Mouse (Mus musculus) ES-Bruce4 (cell line): ENCODE data around the gene Suds3. TPM values are rescaled to one million over a fixed set of nuclear protein-coding genes. Genes with fewer than 3 reads are reported as not detected.

ENCODE experiments used
- H3K27ac ChIP-seq: 2 replicates; pipeline ENCODE4 v1.5.1; 2012; ENCODE audit warnings: low read length, inconsistent platforms; ENCODE audit not compliant: insufficient read depth
- H3K27me3 ChIP-seq: 2 replicates; pipeline ENCODE4 v1.6.1; 2012; ENCODE audit warnings: mild to moderate bottlenecking, low read length, inconsistent platforms; ENCODE audit not compliant: control insufficient read depth, poor library complexity, insufficient read depth, severe bottlenecking
- H3K36me3 ChIP-seq: 2 replicates; pipeline ENCODE4 v1.6.1; 2012; ENCODE audit warnings: inconsistent platforms, mild to moderate bottlenecking, low read length, moderate library complexity; ENCODE audit not compliant: control insufficient read depth, poor library complexity, insufficient read depth, severe bottlenecking
- H3K4me1 ChIP-seq: one replicate; pipeline ENCODE4 v1.8.1; 2011; ENCODE audit warnings: low read length; ENCODE audit not compliant: control insufficient read depth, insufficient read depth
- H3K4me3 ChIP-seq: 2 replicates; pipeline ENCODE4 v1.5.1; 2011; ENCODE audit warnings: low read depth, mild to moderate bottlenecking, low read length
- H3K9ac ChIP-seq: 2 replicates; pipeline ENCODE4 v1.6.1; 2012; ENCODE audit warnings: low read depth, mild to moderate bottlenecking, inconsistent platforms; ENCODE audit not compliant: poor library complexity, severe bottlenecking
- H3K9me3 ChIP-seq: replicated peaks from 2 replicates; pipeline ENCODE4 v1.6.1; 2012; ENCODE audit warnings: mild to moderate bottlenecking, low read length, inconsistent platforms; ENCODE audit not compliant: control insufficient read depth, poor library complexity, insufficient read depth, severe bottlenecking
- CTCF ChIP-seq: IDR thresholded peaks from one replicate; pipeline ENCODE4 v1.8.1; 2011; ENCODE audit warnings: low read depth, low read length
- EP300 ChIP-seq: IDR thresholded peaks from 2 replicates; pipeline ENCODE4 v1.6.1; 2011; ENCODE audit warnings: low read depth, low read length; ENCODE audit not compliant: insufficient read depth
- POLR2A ChIP-seq: IDR thresholded peaks from one replicate; pipeline ENCODE4 v1.8.1; 2011; ENCODE audit warnings: low read length; ENCODE audit not compliant: insufficient read depth
- polyA plus RNA-seq: library from polyadenylated mRNA; stranded (reverse); fragments of >200 nt; gene quantifications from 2 replicates; pipeline ENCODE4 v1.2.4, GENCODE M21; 2011; ENCODE audit warnings: low read depth; ENCODE audit not compliant: missing spikeins, insufficient read depth, insufficient read length

The Suds3 gene
- polyA plus RNA-seq, 1 experiment = 76.5 TPM

GRCm38 (mm10) chr5:117137594-117137993, 21.7 kb upstream of the Suds3 start:
- TF ChIP-seq CTCF (no peak), POLR2A (no peak), EP300 (no peak)
- Histone ChIP-seq H3K4me1 (no peaks in the 10 kb centered on the region), H3K27ac (no peak overlapping the region), H3K9ac (no peak overlapping the region), H3K36me3 (no peaks in the 10 kb centered on the region), H3K4me3 (no peak overlapping the region), H3K27me3 (no peaks in the 10 kb centered on the region), H3K9me3 (no peaks in the 10 kb centered on the region)

- H3K9me3 ChIP-seq = no peaks in the 10 kb centered on the region
- no peaks in the 10 kb centered on the region for H3K36me3 ChIP-seq
- H3K27me3 ChIP-seq = no peaks in the 10 kb centered on the region
- no peak overlapping the region for H3K27ac ChIP-seq
- TF ChIP-seq CTCF = no peak
- no peak for TF ChIP-seq POLR2A
- no peak for TF ChIP-seq EP300
- no peak overlapping the region for H3K9ac ChIP-seq
- no peaks in the 10 kb centered on the region for H3K4me1 ChIP-seq
- H3K4me3 ChIP-seq = no peak overlapping the region
These were observed 21.1 kb upstream of the Suds3 start for GRCm38 (mm10) chr5:117137011-117137410.

- H3K9ac ChIP-seq = no peak overlapping the region
- no peaks in the 10 kb centered on the region for H3K27me3 ChIP-seq
- no peaks in the 10 kb centered on the region for H3K9me3 ChIP-seq
- H3K36me3 ChIP-seq = no peaks in the 10 kb centered on the region
- TF ChIP-seq CTCF = no peak
- TF ChIP-seq POLR2A = no peak
- no peak for TF ChIP-seq EP300
- H3K4me3 ChIP-seq = no peak overlapping the region
- H3K27ac ChIP-seq = no peak overlapping the region
- no peaks in the 10 kb centered on the region for H3K4me1 ChIP-seq
These were observed 20.7 kb upstream of the Suds3 start for GRCm38 (mm10) chr5:117136570-117136969.

DNA sequence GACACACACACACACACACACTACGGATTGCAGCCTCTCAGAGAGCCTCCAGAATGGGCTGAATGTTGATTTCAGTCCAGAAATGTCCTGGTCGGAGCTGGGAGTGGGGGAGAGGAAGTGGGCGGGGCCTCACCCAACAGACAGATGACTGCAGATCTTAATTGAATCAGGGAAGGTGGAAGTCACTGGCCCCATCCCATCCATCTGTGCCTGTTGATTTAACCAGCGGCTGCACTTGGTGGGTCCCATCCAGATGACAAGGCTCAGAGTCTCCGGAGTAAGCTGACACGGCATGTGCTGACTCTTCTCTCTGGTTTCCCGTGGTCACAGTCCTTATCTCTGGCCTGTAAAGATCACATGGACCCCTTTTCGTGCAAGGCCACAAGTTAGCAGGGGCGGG, 20.0 kb upstream of the Suds3 start:
- Histone ChIP-seq H3K27me3 (no peaks in the 10 kb centered on the region), H3K9ac (no peak overlapping the region), H3K36me3 (no peaks in the 10 kb centered on the region), H3K4me3 (no peak overlapping the region), H3K27ac (no peak overlapping the region), H3K9me3 (no peaks in the 10 kb centered on the region), H3K4me1 (no peaks in the 10 kb centered on the region)
- TF ChIP-seq CTCF (no peak), POLR2A (no peak), EP300 (no peak)

DNA sequence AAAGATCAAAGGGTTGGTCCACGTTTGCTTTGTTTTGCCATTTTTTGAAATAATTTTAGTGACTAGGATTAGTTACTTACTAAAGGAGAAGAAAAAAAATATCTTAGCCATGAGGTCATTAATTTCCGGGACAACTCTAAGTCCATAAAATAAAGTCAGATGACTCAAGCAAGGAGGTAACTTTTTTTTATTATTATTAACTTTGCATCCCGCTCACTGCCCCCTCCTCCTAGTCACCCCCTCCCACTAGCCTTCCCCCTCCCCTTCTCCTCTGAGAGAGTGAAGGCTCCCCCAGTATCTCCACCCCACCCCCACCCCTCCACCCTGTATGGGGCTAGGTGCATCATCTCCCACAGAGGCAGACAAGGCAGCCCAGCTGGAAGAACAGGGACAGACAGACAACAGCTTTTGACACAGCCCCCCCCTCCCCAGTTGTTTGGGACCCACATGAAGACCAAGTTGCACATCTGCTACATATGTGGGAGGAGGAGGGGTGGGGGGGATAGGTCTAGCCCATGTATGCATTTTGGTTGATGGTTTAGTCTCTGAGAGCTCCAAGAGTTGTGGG, 19.1 kb upstream of the Suds3 start:
- Histone ChIP-seq H3K9me3 (no peaks in the 10 kb centered on the region), H3K9ac (no peak overlapping the region), H3K4me1 (no peaks in the 10 kb centered on the region), H3K36me3 (no peaks in the 10 kb centered on the region), H3K27me3 (no peaks in the 10 kb centered on the region), H3K27ac (no peak overlapping the region), H3K4me3 (no peak overlapping the region)
- no peak for TF ChIP-seq EP300
- no peak for TF ChIP-seq POLR2A
- no peak for TF ChIP-seq CTCF

DNA sequence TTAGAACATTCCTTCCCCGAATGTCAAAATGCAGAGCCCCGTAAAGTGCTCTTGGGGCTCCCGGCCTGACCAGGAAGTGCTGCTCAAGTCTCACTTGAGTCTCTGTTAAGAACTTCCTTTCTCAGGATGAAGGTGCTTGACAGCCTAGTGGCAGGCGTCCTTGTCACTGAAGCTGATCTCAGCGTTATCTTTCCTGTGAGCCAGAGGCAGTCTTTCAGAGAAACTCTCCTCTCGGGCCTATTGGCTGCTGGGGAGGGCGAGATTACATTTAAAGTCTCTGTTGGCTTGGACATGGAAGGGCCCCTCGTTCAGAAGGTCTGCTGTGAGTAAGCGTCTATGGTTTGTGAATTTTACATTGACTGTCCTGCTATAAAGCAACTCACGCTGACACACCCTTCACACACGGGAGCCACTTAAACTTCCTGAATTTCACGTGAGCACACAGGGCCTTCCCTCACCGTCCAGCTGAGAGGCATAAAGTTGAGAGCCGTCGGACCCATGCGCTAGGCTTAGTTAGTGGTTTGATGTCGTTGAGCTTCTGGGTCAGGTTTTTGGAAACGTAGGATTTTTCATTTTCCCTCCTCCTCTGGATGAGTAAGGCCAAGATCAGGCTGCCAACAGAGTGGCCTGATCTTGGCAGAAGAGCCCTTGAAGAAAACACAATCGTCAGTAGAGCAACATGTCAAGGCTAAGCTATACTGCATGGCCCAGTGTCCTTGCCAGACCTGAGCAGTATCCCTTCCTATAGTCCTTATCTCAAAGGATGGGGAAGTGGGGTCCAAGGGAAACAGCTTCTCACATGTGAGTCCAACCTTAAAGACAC, 18.4 kb upstream of the Suds3 start:
- TF ChIP-seq POLR2A (no peak), EP300 (no peak), CTCF (no peak)
- no peak overlapping the region for H3K9ac ChIP-seq
- H3K9me3 ChIP-seq = no peaks in the 10 kb centered on the region
- no peak overlapping the region for H3K27ac ChIP-seq
- H3K27me3 ChIP-seq = no peaks in the 10 kb centered on the region
- no peaks in the 10 kb centered on the region for H3K4me1 ChIP-seq
- no peak overlapping the region for H3K4me3 ChIP-seq
- H3K36me3 ChIP-seq = no peaks in the 10 kb centered on the region
